Mouse (Mus musculus): ENCODE measurements around the gene Gm3047.
"Not testable (repeated sequence)": the region's sequence is repeated elsewhere in the genome, so short reads cannot be mapped to it uniquely, and the experiment has no call there.

Gene Gm3047

DNA sequence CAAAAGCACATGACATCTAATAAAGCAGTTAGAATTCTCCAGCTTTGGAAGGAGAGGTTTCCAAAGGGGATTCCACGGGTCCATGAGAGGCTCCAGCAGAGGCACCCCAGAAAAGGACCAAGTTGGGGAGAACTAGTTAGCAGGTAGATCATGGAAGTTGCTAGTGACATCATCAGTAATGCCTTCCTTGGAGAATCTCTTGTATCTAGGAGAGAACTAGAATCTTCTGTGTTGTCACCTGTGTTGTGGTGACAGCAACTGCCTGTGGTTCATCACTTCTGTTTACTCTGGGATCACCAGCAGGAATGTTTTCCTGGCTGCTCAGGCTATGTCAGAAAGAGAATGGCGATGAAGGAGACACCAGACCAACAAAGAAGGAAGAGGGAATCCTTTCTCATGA is at the start of gene Gm3047:
Gm3047 (plus strand) TSS at position 301 of the 400 bp plus-strand sequence.
- DNase-seq (ENCODE audit: low read depth, low spot score), result not testable (repeated sequence)
